Mouse (Mus musculus): Measurements from ENCODE around the gene Sacm1l.

Sacm1l gene

DNA sequence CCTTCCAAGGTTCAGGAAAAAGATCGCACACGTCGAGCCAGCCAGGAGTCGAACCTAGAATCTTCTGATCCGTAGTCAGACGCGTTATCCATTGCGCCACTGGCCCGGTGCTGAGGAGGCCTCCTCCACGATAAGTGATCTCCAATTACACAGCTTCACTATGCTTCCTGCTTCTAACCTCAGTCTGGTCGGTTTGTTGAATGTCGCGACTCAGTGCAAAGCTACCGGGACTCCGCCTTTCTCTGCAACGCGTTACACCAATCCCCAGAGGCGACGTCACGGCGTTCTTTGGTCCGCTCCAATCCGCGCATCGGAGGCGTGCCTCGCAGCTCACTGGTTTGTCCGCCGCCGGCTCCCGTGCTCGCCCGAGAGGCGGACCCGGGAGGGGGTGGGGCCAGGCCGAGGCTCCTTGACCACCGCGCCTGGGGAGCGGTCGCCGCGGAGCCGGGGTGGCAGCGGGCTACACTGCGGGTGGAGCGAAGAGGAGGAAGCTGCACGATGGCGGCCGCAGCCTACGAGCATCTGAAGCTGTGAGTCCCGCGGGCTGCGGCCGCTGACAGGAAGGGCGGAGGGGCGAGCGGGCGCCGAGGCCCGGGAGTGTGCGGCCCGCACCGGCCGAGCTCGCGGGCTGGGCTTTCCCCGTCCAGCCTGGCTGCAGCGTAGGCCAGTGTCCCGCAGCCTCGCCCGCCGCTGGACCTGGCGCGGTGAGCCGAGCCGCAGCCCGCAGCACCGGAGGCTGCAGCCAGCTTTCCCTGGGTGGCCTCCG lies at the start of gene Sacm1l:
TSS of gene Sacm1l (plus strand) at position 368 of the 766 bp plus-strand sequence.
- peak; percentile 99 for DNase-seq (ENCODE audit: low read depth, low spot score)

DNA sequence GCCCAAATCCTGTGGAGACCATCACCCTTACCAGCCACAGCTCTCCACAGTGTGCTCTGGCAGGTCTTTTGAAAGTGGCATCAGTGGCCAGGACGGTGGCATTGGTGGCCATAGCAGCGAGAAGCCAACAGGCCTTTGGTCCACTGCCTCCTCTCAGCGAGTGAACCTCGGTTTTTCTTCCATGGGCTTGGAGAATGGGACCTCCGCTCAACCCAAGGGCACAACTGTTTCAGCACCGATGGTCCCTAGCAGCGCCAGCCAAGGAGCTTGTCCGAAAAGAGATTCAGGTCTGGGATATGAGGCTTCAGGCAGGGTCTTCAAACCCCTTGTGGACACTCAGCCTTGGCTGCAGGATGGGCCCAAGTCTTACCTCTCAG lies 49.7 kb upstream of the Sacm1l start:
- DNase-seq (ENCODE audit: low read depth, low spot score) = no peak

DNA sequence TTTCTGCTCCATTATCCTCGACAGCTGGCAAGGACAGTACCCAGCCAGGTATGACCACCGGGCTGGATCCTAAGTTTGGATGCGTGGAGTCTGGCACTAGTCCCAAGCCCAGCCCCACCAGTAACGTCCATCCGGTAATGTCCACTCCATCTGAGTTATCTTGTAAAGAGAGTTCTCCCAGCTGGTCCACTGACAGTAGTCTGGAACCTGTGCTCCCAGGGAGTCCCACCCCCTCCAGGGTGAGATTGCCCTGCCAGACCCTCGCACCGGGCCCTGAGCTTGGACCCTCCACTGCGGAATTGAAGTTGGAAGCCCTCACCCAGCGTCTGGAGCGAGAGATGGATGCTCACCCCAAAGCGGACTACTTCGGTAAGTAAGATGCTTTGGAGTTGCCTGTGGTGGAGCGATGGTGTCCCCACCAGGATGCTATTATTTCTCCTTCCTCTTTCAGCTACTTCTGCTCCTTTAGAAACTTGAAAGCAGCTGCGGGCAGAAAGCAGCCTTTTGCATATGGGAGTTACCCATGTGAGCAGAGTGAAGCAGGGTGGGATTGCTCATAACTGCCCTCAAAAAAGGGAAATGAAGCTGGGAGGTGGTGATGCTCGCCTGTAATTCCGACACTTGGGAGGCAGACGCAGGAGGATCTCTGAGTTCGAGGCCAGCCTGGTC lies 49.2 kb upstream of the Sacm1l start:
- no peak for DNase-seq (ENCODE audit: low read depth, low spot score)

DNA sequence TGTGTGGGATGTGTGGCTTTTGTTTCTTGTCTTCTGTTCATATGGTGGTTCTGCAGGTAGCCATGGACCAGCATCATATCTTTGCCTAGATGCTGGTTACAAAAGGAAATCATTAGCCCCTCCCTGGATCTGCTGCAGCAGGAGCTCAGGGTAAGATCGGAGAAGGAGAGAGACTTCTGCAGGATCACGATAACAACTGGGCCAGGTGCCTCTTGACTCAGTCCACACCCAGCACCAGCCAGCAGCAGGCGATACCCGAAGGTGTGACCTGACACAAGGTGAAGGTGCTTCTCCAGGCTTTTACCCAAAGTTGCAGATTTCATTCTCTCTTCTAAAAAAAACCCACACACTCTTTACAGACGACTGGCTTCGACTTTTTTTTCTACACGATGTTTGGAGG lies 48.4 kb upstream of the Sacm1l start:
- no peak for DNase-seq (ENCODE audit: low read depth, low spot score)

DNA sequence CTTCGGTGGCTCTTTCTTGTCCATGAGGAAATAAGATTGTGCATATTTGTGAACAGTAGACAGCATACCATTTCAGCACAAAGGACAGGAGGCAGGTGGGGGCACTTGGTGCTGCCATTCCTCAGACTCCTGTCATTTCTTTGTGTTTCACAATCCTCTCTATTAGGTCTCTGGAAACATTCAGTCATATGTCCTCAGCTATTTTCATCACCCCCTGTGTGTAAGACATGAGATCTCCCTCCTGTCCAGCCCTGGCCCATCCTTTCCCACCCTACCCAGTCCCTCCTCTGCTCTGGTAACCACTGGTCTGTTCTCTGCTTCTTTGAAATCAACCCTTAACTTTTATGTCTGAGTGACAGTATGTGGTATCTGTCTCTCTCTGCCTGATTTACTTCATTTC lies 46.0 kb upstream of the Sacm1l start:
- DNase-seq (ENCODE audit: low read depth, low spot score) = no peak

DNA sequence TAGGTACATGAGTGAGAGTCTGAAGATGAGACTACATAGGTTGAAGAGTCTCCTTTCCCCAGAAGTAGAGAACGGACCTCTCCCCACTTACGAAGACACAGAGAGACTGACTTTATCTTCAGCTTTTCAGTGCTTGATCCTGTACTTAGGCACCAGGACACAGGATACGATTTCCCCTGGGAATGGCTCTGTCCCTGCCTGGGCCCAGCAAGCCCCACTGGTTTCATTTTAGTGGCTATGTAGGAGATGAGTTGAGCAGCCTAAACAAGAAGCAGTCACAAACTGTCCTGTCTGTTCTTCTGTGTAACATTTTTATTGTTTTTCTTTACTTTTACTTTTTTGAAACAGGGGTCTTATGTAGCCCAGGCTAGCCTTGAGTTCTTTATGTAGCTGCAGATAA lies 44.7 kb upstream of the Sacm1l start:
- no peak for DNase-seq (ENCODE audit: low read depth, low spot score)

DNA sequence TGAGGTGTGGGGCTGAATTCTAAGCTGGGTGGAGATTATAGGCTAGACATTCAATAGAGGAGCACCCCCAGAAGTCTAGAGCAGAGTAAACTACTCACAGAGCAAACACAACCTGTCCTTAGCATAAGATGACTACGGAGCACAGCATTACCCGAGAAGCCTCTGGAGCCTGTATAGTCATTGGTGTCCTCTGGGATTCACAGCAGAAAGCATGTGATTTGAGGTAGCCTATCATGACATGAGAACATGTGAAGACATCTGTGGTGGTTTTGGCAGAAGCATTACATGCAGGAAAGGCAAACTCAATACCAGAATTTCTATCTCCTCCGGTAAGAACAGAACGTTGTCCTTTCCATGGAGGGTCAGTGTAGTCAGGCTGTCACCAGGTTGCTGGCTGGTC lies 44.0 kb upstream of the Sacm1l start:
- no peak for DNase-seq (ENCODE audit: low read depth, low spot score)

DNA sequence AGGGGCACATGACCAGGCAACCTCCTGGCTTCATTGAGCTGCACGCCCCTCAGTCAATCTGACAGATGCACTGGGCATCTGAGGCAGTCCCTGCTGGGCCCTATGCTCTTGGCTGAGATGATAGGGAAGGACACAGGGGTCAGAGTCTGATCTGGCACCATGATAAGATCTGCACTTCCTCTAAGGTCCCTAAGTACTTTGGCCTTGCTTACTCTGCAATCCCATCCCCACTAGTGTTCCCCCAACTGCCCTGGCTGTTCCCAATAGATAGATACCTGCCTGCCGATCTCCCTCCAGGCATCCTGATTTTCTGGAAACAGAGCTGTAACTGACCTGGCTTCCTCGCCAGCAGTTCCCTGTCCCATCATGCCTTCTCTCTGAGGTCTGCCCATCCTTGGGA lies 42.9 kb upstream of the Sacm1l start:
- DNase-seq (ENCODE audit: low read depth, low spot score) = no peak

DNA sequence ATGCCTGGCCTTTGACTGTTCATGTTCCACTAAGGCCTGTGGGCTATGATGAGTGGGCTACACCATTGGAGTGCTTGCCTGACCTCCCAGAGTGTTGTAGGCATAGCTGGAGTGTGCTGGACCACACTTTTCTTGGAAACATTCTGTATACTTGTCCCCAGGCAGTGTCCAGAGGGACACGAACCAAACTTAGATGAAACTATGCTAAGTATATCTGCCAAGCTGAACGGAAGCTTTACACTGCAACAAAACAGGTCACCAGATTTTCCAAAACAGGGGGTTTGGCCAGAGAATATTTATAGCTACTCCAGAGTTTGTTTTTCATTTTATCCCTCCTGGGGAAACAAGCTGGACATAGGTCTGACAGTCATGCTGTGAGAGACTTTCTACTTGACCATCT lies 40.5 kb upstream of the Sacm1l start:
- no peak for DNase-seq (ENCODE audit: low read depth, low spot score)

DNA sequence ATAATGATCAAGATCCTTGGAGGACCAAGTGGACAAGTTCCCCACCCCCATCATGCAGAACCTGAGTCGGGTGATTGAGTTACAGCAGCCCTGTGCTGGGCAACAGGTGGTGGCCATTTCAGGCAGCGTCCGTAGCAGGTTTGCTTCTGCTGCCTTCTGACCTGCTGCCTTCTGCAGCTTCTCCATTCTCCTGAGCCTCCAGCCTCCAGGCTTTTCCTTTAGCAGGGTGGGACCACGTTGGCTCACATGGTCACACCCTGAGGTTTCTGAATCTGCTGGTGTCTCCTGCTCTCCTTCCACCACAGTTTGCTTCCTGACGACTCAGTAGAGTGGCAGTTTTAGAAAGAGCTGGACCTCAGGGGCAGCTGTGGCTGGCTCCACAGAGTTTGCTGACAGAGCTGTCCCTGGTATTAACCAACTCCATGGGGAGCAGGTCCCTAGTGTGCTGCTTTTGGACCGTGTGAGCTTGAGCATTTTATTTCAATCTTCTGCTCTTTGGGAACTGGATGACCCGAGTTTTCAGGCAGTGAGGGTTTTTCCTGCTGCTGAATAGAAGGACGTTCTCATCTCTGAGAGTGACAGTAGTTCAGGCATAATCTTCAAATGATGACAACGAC lies 39.7 kb upstream of the Sacm1l start:
- DNase-seq (ENCODE audit: low read depth, low spot score) = no peak

DNA sequence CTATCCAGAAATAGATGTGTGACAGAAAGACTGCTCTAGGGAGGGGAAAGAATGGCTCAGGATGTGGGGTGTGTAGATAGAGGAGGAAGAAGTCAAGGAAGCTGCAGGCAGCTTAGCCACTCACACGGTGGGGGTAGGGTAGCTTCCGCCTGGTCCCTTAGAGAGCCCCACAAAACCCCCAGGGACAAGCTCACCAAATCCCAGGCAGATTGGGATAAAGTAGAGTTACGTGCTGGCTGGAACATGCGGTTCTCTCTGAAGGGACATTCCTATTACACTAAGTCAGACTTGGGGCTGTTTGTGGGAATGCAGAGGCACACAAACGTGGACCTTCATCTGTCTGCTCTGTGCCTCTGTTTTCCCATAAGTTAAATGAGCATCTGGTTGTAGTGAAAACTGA lies 38.6 kb upstream of the Sacm1l start:
- DNase-seq (ENCODE audit: low read depth, low spot score) = no peak

DNA sequence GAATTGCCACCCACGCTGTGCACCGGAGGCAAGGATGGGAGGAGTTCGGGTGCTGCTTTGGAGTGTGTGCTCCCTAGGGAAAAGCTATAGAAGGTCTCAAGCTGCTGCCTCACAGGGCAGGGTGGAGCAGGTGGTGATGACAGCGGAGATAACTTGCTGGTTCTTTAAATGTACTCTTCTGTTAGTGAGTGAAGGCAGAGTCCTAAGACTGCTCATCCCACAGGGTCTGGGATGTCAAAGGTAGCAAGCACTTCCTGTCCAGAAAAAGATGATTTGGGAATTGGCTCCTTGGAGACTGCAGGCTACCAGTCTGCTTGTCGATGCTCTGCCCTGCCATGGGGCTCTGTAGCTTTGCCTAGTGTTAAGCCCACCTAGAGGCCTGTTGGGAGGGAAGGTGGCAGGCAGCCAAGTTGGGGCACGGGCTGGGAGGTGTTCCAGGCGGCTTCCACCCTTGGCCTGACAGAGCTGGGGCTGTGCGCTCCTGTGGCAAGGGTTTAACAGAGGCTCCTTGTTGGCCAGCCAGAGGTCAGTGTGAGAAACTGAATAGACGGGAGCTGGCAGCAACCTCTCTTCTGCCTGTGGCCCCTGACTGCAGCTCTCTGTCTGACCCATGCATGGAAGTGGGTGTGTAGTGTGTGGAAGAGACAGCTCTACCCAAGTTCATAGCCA lies 37.5 kb upstream of the Sacm1l start:
- DNase-seq (ENCODE audit: low read depth, low spot score) = no peak

DNA sequence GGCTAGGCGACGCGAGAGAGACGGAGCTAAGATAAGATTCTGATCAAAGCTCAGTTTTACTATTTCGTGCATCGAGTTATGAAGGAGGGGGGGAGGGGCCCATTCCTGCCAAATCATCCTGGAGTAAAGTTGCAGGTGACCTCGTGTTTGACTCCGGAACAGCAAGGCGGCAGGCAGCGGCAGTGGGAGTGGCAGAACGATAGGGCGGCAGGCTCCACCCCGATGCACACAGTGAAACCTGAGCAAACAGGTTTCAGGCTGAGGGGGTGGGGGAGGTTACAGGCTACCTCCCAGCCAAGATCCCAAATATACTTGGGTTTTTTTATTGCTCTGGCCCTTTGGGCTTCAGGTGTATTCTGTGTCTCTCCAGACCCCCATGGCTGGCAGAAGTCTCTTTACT lies 32.9 kb upstream of the Sacm1l start:
- DNase-seq (ENCODE audit: low read depth, low spot score) = no peak

DNA sequence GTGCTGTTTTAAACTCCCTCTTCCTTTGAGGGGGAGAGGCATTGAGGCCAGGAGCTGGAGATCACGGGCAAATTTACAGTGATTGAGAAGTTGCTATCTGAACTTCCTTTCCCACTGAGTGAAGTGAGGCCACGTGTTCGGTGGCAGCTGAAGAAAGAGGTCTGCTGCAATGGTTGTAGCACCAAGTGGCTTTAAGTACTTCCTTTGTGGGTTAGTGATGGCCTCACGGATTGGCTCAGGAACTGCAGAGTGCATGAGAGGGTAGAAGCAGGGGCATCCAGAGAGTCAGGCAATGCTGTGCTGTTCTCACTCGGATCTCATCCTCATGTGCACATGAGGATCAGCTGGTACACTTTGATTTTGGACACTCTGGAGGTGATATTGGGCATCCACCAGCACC lies 31.7 kb upstream of the Sacm1l start:
- DNase-seq (ENCODE audit: low read depth, low spot score) = no peak

DNA sequence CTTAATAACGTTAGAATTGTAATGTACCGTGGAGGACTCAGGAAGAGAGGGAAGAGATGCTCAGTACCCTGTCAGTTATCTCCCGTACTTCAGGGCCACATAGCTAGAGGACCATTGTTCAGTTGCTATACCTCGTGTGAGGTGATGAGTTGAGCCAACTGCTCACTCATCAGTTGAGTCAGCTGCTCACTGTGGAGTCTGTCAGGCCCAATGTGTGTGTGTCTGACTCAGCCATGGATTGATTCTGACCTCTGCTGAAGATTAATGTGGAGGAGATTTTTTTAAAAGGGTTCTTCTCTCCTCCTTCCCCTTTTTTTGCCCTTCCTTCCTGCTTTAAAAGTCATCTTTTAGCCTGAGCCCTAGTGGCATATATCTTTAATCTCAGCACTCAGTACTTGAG lies 29.1 kb upstream of the Sacm1l start:
- peak; percentile 60 for DNase-seq (ENCODE audit: low read depth, low spot score)

DNA sequence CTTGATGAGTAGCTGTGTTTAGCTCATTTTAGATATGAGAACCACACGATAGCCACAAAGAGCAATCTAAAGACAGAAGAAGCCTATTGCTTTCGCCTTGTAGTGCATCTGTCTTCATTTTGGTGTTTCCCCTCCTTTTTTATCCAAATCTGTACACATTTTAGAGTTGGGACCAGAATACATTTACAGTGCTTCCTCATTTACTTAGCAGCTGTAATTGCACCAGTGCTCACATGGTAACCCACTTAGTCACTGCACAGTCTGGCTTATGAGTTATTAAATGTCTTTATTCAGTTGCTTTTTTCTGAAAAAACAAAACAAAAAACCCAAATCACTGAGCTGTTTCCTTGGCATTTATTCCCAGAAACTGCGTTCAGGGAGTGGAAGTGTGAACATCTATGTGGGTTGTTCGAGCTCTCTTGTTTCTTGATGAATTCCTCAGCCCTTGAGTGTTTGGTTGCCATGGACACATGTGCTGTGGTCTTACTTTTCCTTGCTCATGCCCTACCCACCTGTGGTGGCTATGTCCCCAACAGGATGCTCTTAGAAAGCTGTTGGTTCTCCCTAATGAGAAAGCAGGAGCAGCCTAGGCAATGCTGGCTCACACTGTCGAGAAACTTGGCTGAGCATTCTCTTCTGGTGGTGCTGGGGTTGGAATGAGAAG lies 26.3 kb upstream of the Sacm1l start:
- DNase-seq (ENCODE audit: low read depth, low spot score) = no peak

DNA sequence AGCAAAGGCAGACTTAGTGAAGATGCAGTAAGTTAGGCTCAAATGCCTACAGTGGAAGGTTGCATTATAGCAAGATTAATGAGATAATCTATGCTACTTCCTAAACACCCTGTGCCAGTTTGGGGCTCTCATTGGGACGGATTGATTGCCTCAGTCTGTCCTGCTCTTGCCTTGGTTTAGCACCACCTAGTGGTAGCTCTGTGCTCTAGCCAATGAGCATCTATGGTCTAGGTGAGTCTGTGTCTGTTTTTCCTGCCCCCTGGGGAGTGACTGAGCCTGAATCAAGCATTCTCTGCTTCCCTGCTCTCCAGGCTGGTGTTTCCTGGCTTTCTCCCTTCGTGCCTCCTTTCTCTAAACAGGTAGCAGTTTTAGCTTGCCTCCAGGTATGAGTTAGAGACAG lies 25.2 kb upstream of the Sacm1l start:
- peak; percentile 72 for DNase-seq (ENCODE audit: low read depth, low spot score)

DNA sequence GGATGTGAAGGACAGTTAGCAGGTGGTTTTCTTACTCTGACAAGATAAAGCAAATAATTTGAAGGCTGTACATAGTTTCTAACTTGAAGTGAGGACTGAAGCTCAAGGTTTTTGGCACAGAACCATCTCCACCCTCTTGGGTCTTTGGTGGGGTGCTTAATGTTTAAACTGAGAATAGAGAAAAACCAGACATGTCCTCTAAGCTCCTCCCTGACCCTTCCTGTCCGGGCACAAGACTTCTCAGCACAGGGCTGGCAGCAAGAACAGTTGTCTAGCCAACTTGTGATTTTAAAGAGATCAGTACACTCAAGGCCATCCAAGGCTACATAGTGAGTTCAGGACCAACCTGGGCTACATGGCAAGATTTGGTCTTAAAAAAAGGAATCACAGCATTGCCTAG lies 24.0 kb upstream of the Sacm1l start:
- DNase-seq (ENCODE audit: low read depth, low spot score) = no peak

DNA sequence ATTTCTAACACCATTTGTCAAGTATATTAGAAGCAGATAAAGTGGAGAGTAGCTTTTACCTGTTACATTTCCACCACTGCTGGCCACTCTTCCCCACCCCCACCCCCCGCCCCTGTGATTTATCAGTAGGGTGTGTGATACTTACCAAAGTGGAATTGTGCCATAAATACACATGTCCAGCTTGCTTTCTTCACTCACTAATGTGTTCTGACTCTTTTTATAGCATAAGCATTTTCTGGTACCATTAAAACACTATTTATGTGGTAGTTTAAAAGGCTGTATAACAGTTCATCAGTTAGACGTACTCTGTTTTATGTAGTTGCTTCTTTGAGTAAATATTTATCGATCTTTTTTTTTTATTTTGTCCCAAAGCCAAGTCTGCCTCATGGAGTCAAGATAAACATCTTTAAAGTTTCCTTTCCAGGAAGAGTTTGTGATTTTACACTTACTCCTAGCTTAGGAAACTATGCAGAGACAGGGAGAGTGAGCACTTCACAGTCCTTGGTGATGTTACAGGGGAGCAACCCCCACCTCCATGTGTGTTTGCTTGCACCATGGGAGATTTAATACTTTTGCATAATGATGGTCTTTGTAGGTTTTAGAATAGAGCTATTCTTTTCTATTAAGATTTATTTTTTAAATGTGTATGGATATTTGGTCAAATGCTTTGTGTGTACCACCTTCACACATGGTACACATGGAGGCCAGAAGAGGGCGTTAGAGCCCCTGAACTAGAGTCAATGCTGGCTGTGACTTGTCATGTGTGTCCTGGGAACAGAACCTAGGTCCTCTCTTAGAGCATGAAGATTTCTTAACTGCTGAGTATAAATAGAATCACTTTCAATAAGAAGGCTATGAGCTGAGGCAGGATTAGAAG lies 23.1 kb upstream of the Sacm1l start:
- no peak for DNase-seq (ENCODE audit: low read depth, low spot score)

DNA sequence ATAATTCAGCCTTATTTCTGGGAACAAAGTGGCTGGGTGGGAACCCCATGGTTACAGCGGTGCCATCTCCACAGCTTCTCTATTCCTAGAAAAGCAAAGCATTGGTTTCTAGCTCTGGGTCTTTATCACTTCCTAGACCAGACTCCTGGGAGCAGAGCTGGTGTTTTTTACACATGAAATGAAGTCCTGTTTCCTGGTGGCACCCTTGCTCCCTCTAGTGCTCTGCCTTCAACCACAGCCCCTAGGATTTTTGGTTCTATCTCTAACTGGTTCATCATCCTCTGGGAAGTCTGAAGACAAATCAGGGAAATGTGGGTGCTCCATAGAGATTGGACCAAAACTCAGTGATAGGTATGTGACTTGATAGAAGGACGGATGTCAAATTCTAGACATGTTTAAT lies 22.2 kb upstream of the Sacm1l start:
- DNase-seq (ENCODE audit: low read depth, low spot score) = peak; percentile 30

DNA sequence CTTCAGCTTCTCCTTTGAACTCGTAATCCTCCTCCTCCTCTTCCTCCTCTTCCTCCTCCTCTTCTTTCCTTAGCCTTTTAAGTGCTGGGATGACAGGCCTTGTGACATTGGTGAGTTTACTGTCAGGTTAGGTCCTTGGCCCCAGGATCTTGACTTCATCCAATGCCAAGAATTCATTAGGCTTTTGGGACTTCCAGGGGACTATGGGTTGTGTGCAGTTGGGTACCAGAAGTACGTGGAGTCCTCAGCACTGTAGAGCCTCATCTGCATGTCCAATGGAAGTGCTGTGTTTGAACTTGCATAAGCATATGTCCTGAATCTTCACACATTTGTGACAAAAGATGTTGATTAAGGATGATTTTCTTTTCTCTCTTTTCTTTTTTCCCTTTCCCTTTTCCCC lies 20.6 kb upstream of the Sacm1l start:
- DNase-seq (ENCODE audit: low read depth, low spot score) = no peak
